Mouse (Mus musculus) MEL (cell line): ENCODE measurements around the gene Tph1. TPM values are rescaled to one million over a fixed set of nuclear protein-coding genes. Genes with fewer than 3 reads are reported as not detected.

Source experiments
- DNase-seq: peaks from one replicate; pipeline ENCODE4 v3.0.0; 2011; ENCODE audit warnings: low read depth, low spot score
- H3K27ac ChIP-seq: 2 replicates; pipeline ENCODE4 v1.5.1; 2012; ENCODE audit warnings: low read depth, mild to moderate bottlenecking, control low read depth, low read length, moderate library complexity; ENCODE audit not compliant: control insufficient read depth
- H3K27me3 ChIP-seq, 2 experiments: fragments of 150-350 bp in 1 of 2; sonication (generic) in 1 of 2; 2 replicates each; pipeline ENCODE4 v1.6.1; 2012; ENCODE audit warnings: low read length in 2 of 2, mild to moderate bottlenecking in 2 of 2, improper control_type of control experiment in 1 of 2, moderate library complexity in 1 of 2; ENCODE audit not compliant: insufficient read depth in 2 of 2, control insufficient read depth in 1 of 2
- H3K36me3 ChIP-seq, 2 experiments: 2 replicates each; pipeline ENCODE4 v1.6.1; 2012 to 2014; ENCODE audit warnings: low read length in 2 of 2, improper control_type of control experiment in 1 of 2, inconsistent platforms in 1 of 2, mild to moderate bottlenecking in 1 of 2; ENCODE audit not compliant: insufficient read depth in 2 of 2, control insufficient read depth in 1 of 2
- H3K4me1 ChIP-seq, 2 experiments: fragments of 150-350 bp in 1 of 2; sonication (generic) in 1 of 2; 2 replicates each; pipeline ENCODE4 v1.6.1; 2012; ENCODE audit warnings: low read length in 2 of 2, improper control_type of control experiment in 1 of 2, mild to moderate bottlenecking in 1 of 2; ENCODE audit not compliant: insufficient read depth in 2 of 2, control insufficient read depth in 1 of 2
- H3K4me3 ChIP-seq, 2 experiments: fragments of 150-350 bp in 1 of 2; sonication (generic) in 1 of 2; 2 replicates each; pipeline ENCODE4 v1.5.1; 2012; ENCODE audit warnings: low read depth in 2 of 2, low read length in 2 of 2, mild to moderate bottlenecking in 2 of 2, moderate library complexity in 2 of 2, control low read depth in 1 of 2, improper control_type of control experiment in 1 of 2; ENCODE audit not compliant: control insufficient read depth in 1 of 2, insufficient read depth in 1 of 2
- H3K79me2 ChIP-seq: 2 replicates; pipeline ENCODE4 v1.6.1; 2012; ENCODE audit warnings: mild to moderate bottlenecking, low read length, moderate library complexity; ENCODE audit not compliant: control insufficient read depth, poor library complexity, insufficient read depth
- H3K9ac ChIP-seq: 2 replicates; pipeline ENCODE4 v1.6.1; 2012; ENCODE audit warnings: low read depth, mild to moderate bottlenecking, control low read depth, low read length, moderate library complexity; ENCODE audit not compliant: control insufficient read depth, poor library complexity, severe bottlenecking
- H3K9me3 ChIP-seq: fragments of 150-350 bp; sonication (generic); replicated peaks from 2 replicates; pipeline ENCODE4 v1.6.1; 2012; ENCODE audit warnings: mild to moderate bottlenecking, low read length, improper control_type of control experiment, moderate library complexity; ENCODE audit not compliant: insufficient read depth
- BHLHE40 ChIP-seq: IDR thresholded peaks from 2 replicates; pipeline ENCODE4 v1.6.1; 2012; ENCODE audit warnings: low read depth, mild to moderate bottlenecking, inconsistent platforms, low read length, improper control_type of control experiment, borderline replicate concordance
- CHD2 ChIP-seq: IDR thresholded peaks from 2 replicates; pipeline ENCODE4 v1.6.1; 2011; ENCODE audit warnings: low read length, improper control_type of control experiment
- CTCF ChIP-seq, 3 experiments: IDR thresholded peaks in 2 of 3; conservative IDR thresholded peaks in 1 of 3; 2 replicates each; pipeline ENCODE4 v1.5.1; 2011 to 2012; ENCODE audit warnings: low read length in 3 of 3, low read depth in 2 of 3, mild to moderate bottlenecking in 2 of 3, improper control_type of control experiment in 1 of 3, inconsistent platforms in 1 of 3, mixed read lengths in 1 of 3, moderate library complexity in 1 of 3; ENCODE audit not compliant: control insufficient read depth in 1 of 3, insufficient read depth in 1 of 3, poor library complexity in 1 of 3, severe bottlenecking in 1 of 3
- E2F4 ChIP-seq: IDR thresholded peaks from 2 replicates; pipeline ENCODE4 v1.6.1; 2011; ENCODE audit warnings: low read depth, low read length, improper control_type of control experiment, borderline replicate concordance
- EP300 ChIP-seq, 2 experiments: IDR thresholded peaks; 2 replicates each; pipeline ENCODE4 v1.6.1; 2011; ENCODE audit warnings: improper control_type of control experiment in 2 of 2, low read length in 2 of 2, low read depth in 1 of 2, mild to moderate bottlenecking in 1 of 2
- ETS1 ChIP-seq: IDR thresholded peaks from 2 replicates; pipeline ENCODE4 v1.6.1; 2012; ENCODE audit warnings: low read depth, mild to moderate bottlenecking, inconsistent platforms, low read length, improper control_type of control experiment, moderate library complexity
- GABPA ChIP-seq: IDR thresholded peaks from 2 replicates; pipeline ENCODE4 v1.6.1; 2012; ENCODE audit warnings: low read depth, mild to moderate bottlenecking, inconsistent platforms, low read length, improper control_type of control experiment, moderate library complexity
- GATA1 ChIP-seq: IDR thresholded peaks from 2 replicates; pipeline ENCODE4 v1.6.1; 2011; ENCODE audit warnings: low read depth, low read length, improper control_type of control experiment
- HCFC1 ChIP-seq: IDR thresholded peaks from 2 replicates; pipeline ENCODE4 v1.6.1; 2012; ENCODE audit warnings: low read depth, mild to moderate bottlenecking, inconsistent platforms, low read length, improper control_type of control experiment, moderate library complexity
- KAT2A ChIP-seq: conservative IDR thresholded peaks from 2 replicates; pipeline ENCODE4 v1.6.1; 2012; ENCODE audit warnings: low read depth, low read length, improper control_type of control experiment, inconsistent platforms
- MAFK ChIP-seq: IDR thresholded peaks from 2 replicates; pipeline ENCODE4 v1.6.1; 2011; ENCODE audit warnings: low read depth, mild to moderate bottlenecking, low read length, improper control_type of control experiment, borderline replicate concordance
- MEF2A ChIP-seq: IDR thresholded peaks from 2 replicates; pipeline ENCODE4 v1.6.1; 2014; ENCODE audit warnings: low read depth, mild to moderate bottlenecking, inconsistent platforms, low read length, improper control_type of control experiment; ENCODE audit not compliant: poor library complexity, insufficient replicate concordance, severe bottlenecking; ENCODE audit errors: extremely low read depth
- MXI1 ChIP-seq: IDR thresholded peaks from 2 replicates; pipeline ENCODE4 v1.6.1; 2011; ENCODE audit warnings: mild to moderate bottlenecking, low read depth, low read length, improper control_type of control experiment
- MYB ChIP-seq: IDR thresholded peaks from 2 replicates; pipeline ENCODE4 v1.6.1; 2011; ENCODE audit warnings: mild to moderate bottlenecking, low read depth, low read length, improper control_type of control experiment
- MYC ChIP-seq: IDR thresholded peaks from 2 replicates; pipeline ENCODE4 v1.6.1; 2011; ENCODE audit warnings: low read depth, mild to moderate bottlenecking, low read length, improper control_type of control experiment, moderate library complexity
- NRF1 ChIP-seq: IDR thresholded peaks from 2 replicates; pipeline ENCODE4 v1.6.1; 2014; ENCODE audit warnings: low read depth, mild to moderate bottlenecking, inconsistent platforms, low read length, improper control_type of control experiment, moderate library complexity; ENCODE audit not compliant: poor library complexity, insufficient read depth, severe bottlenecking
- RAD21 ChIP-seq: IDR thresholded peaks from 2 replicates; pipeline ENCODE4 v1.6.1; 2011; ENCODE audit warnings: mild to moderate bottlenecking, low read depth, low read length, improper control_type of control experiment
- RCOR1 ChIP-seq: IDR thresholded peaks from 2 replicates; pipeline ENCODE4 v1.6.1; 2012; ENCODE audit warnings: low read depth, mild to moderate bottlenecking, inconsistent platforms, low read length, improper control_type of control experiment
- SIN3A ChIP-seq: IDR thresholded peaks from 2 replicates; pipeline ENCODE4 v1.6.1; 2012; ENCODE audit warnings: low read length, improper control_type of control experiment, inconsistent platforms
- SMC3 ChIP-seq: IDR thresholded peaks from 2 replicates; pipeline ENCODE4 v1.6.1; 2011; ENCODE audit warnings: low read depth, low read length, improper control_type of control experiment
- TAL1 ChIP-seq: IDR thresholded peaks from 2 replicates; pipeline ENCODE4 v1.6.1; 2012; ENCODE audit warnings: mild to moderate bottlenecking, inconsistent platforms, low read length, moderate library complexity, mixed read lengths
- TBP ChIP-seq: IDR thresholded peaks from 2 replicates; pipeline ENCODE4 v1.8.0; 2011; ENCODE audit warnings: low read depth, low read length, improper control_type of control experiment
- TCF12 ChIP-seq: IDR thresholded peaks from 2 replicates; pipeline ENCODE4 v1.6.1; 2014; ENCODE audit warnings: low read depth, mild to moderate bottlenecking, inconsistent platforms, low read length, improper control_type of control experiment, moderate library complexity
- UBTF ChIP-seq: IDR thresholded peaks from 2 replicates; pipeline ENCODE4 v1.6.1; 2012; ENCODE audit warnings: low read depth, mild to moderate bottlenecking, inconsistent platforms, low read length, improper control_type of control experiment, moderate library complexity, borderline replicate concordance; ENCODE audit not compliant: insufficient read depth
- USF1 ChIP-seq: IDR thresholded peaks from 2 replicates; pipeline ENCODE4 v1.6.1; 2014; ENCODE audit warnings: low read depth, mild to moderate bottlenecking, inconsistent platforms, low read length, improper control_type of control experiment, moderate library complexity
- ZC3H11A ChIP-seq: IDR thresholded peaks from 2 replicates; pipeline ENCODE4 v1.6.1; 2012; ENCODE audit warnings: low read depth, mild to moderate bottlenecking, inconsistent platforms, low read length, improper control_type of control experiment
- ZMIZ1 ChIP-seq: IDR thresholded peaks from 2 replicates; pipeline ENCODE4 v1.6.1; 2012; ENCODE audit warnings: low read depth, mild to moderate bottlenecking, inconsistent platforms, low read length, improper control_type of control experiment, moderate library complexity
- ZNF384 ChIP-seq: IDR thresholded peaks from 2 replicates; pipeline ENCODE4 v1.6.1; 2012; ENCODE audit warnings: low read depth, mild to moderate bottlenecking, inconsistent platforms, low read length, improper control_type of control experiment
- polyA plus RNA-seq, 2 experiments: library from polyadenylated mRNA; stranded (reverse) in 1 of 2; unstranded in 1 of 2; fragments of >175 nt in 1 of 2; fragments of >200 nt in 1 of 2; gene quantifications; 2 replicates each; pipeline versions ENCODE4 v1.2.1 to v1.2.4; 2012; ENCODE audit warnings: low replicate concordance in 2 of 2, low read depth in 1 of 2; ENCODE audit not compliant: insufficient read length in 2 of 2, insufficient read depth in 1 of 2, missing spikeins in 1 of 2
- total RNA-seq: library from RNA; depleted of rRNA; stranded (reverse); fragments of 300-350 nt; gene quantifications from 2 replicates; pipeline ENCODE4 v1.2.3, GENCODE M21; 2012

Tph1 gene
- total and polyA plus RNA-seq, 3 experiments, result 0.03 TPM; not detected in 2

GRCm38 (mm10) chr7:46678417-46678816 is 6.1 kb upstream of the Tph1 start:
- TF ChIP-seq BHLHE40 (no peak), ETS1 (peak; percentile 73)
- H3K79me2 ChIP-seq, result no peaks in the 10 kb centered on the region
- H3K4me3 ChIP-seq, result no peak overlapping the region
- no peaks in the 10 kb centered on the region for H3K9me3 ChIP-seq
- DNase-seq, result peak; percentile 41
- peaks cover 10 to 16% of the 10 kb centered on the region in 2 experiments for H3K4me1 ChIP-seq
- peaks cover 0 to 12% of the 10 kb centered on the region in 2 experiments; a peak in 2 of 4 replicates for H3K36me3 ChIP-seq
- no peak overlapping the region for H3K27ac ChIP-seq
- H3K9ac ChIP-seq, result no peak overlapping the region
- H3K27me3 ChIP-seq, result no peaks in the 10 kb centered on the region

- peaks cover 13 to 21% of the 10 kb centered on the region in 2 experiments for H3K4me1 ChIP-seq
Measured at GRCm38 (mm10) chr7:46676808-46677360, 4.5 kb upstream of the Tph1 start.

GRCm38 (mm10) chr7:46675886-46676285 is 3.5 kb upstream of the Tph1 start:
- H3K4me1 ChIP-seq, result peaks cover 13 to 29% of the 10 kb centered on the region in 2 experiments
- H3K79me2 ChIP-seq, result no peaks in the 10 kb centered on the region
- peak overlapping the region; percentile 1; the same call in 1 of the 2 replicates for H3K9ac ChIP-seq
- H3K27ac ChIP-seq, result peak overlapping the region; percentile 69
- H3K4me3 ChIP-seq, result peak overlapping the region in 1 of 2 experiments; percentile 37; a peak in 2 of 4 replicates
- H3K9me3 ChIP-seq, result no peaks in the 10 kb centered on the region
- peaks cover 0 to 14% of the 10 kb centered on the region in 2 experiments; a peak in 2 of 4 replicates for H3K36me3 ChIP-seq
- no peaks in the 10 kb centered on the region for H3K27me3 ChIP-seq
- peak; percentile 63 for DNase-seq
- peak; percentile 41 for TF ChIP-seq SIN3A
- TF ChIP-seq MYB, result no peak
- no peak for TF ChIP-seq MAFK
- peak; percentile 60 to 63; a peak in 2 of 4 replicates for TF ChIP-seq EP300 (IDR thresholded peaks at IDR 0.05; ENCODE audit: low read depth in 1 of 2, low read length in 2 of 2)
- TF ChIP-seq CHD2, result no peak
- TF ChIP-seq TCF12, result peak; percentile 66
- TF ChIP-seq RCOR1, result no peak; the same call in 1 of the 2 replicates
- peak; percentile 39; the same call in 1 of the 2 replicates for TF ChIP-seq MXI1
- no peak for TF ChIP-seq ZC3H11A
- no peak for TF ChIP-seq MEF2A
- TF ChIP-seq BHLHE40, result peak; percentile 79
- TF ChIP-seq ZMIZ1, result no peak
- no peak for TF ChIP-seq MYC
- TF ChIP-seq RAD21, result no peak
- TF ChIP-seq GATA1, result peak; percentile 50
- peak; percentile 69 for TF ChIP-seq USF1

More at GRCm38 (mm10) chr7:46676808-46677360, 4.5 kb upstream of the Tph1 start:
- Histone ChIP-seq H3K9ac (no peak overlapping the region), H3K4me3 (no peak overlapping the region), H3K9me3 (no peaks in the 10 kb centered on the region), H3K79me2 (no peaks in the 10 kb centered on the region), H3K27me3 (no peaks in the 10 kb centered on the region), H3K36me3 (peaks cover 0 to 12% of the 10 kb centered on the region in 2 experiments; a peak in 2 of 4 replicates), H3K27ac (no peak overlapping the region; the same call in 1 of the 2 replicates)
- DNase-seq, result no peak
- no peak for TF ChIP-seq ETS1
- no peak for TF ChIP-seq E2F4
- no peak for TF ChIP-seq SMC3
- TF ChIP-seq TAL1, result no peak
- no peak for TF ChIP-seq HCFC1
- TF ChIP-seq ZNF384, result no peak
- no peak for TF ChIP-seq MEF2A
- TF ChIP-seq TBP, result no peak
- no peak for TF ChIP-seq NRF1
- TF ChIP-seq CHD2, result no peak
- no peak for TF ChIP-seq UBTF
- TF ChIP-seq CTCF (IDR thresholded peaks at IDR 0.05 in 2 of 3, conservative IDR thresholded peaks at IDR 0.05 in 1 of 3; ENCODE audit: control insufficient read depth in 1 of 3, insufficient read depth in 1 of 3, low read depth in 2 of 3, low read length in 3 of 3, poor library complexity in 1 of 3, severe bottlenecking in 1 of 3), result no peak
- TF ChIP-seq TCF12, result no peak
- no peak for TF ChIP-seq BHLHE40
- no peak for TF ChIP-seq EP300 (IDR thresholded peaks at IDR 0.05; ENCODE audit: low read depth in 1 of 2, low read length in 2 of 2)
- TF ChIP-seq RCOR1, result no peak
- TF ChIP-seq MAFK, result no peak
- no peak for TF ChIP-seq KAT2A
- no peak for TF ChIP-seq GABPA
